Mouse (Mus musculus): ENCODE results near the gene Usp3.

GRCm38 (mm10) chr9:66600551-66600950 is 7.6 kb upstream of the Usp3 start:
- TF ChIP-seq CTCF (IDR thresholded peaks at IDR 0.05; ENCODE audit: extremely low read depth, insufficient read depth, insufficient read length, insufficient replicate concordance): no peak
- no peak for TF ChIP-seq POLR2A (IDR thresholded peaks at IDR 0.05; ENCODE audit: low read depth, low read length)

All from spleen, adult 2 months (tissue).